Mouse (Mus musculus): Measurements from ENCODE around the gene Zfp865.
"Not testable (repeated sequence)": the region's sequence is repeated elsewhere in the genome, so short reads cannot be mapped to it uniquely, and the experiment has no call there.

- not testable (repeated sequence) for TF ChIP-seq CTCF (IDR thresholded peaks at IDR 0.05; ENCODE audit: borderline replicate concordance, insufficient read depth, low read depth, low read length); POLR2A (IDR thresholded peaks at IDR 0.05; ENCODE audit: borderline replicate concordance, insufficient read depth, low read length)
Measured at GRCm38 (mm10) chr7:5002876-5003275, 17.3 kb upstream of the Zfp865 start.
